Mouse (Mus musculus) cerebellum, adult 8-10 months (tissue): Measurements from ENCODE around the gene A730049H05Rik.

Experiments
- DNase-seq: peaks from one replicate; pipeline ENCODE4 v3.0.0; 2022

Gene A730049H05Rik

GRCm38 (mm10) chr6:92831106-92831505 lies 14.8 kb downstream of the A730049H05Rik start:
- no peak for DNase-seq

- DNase-seq, result no peak
Measured at GRCm38 (mm10) chr6:92842000-92842399, 25.7 kb downstream of the A730049H05Rik start.

- no peak for DNase-seq
Measured at GRCm38 (mm10) chr6:92843474-92843873, 27.2 kb downstream of the A730049H05Rik start.

GRCm38 (mm10) chr6:92845898-92846297 lies 29.6 kb downstream of the A730049H05Rik start:
- no peak for DNase-seq

- DNase-seq, result no peak
Measured at GRCm38 (mm10) chr6:92846614-92847013, 30.3 kb downstream of the A730049H05Rik start.

- DNase-seq, result no peak
Measured at GRCm38 (mm10) chr6:92849208-92849607, 32.9 kb downstream of the A730049H05Rik start.

GRCm38 (mm10) chr6:92850250-92850649 lies 34.0 kb downstream of the A730049H05Rik start:
- peak; percentile 5 for DNase-seq

- no peak for DNase-seq
Measured at GRCm38 (mm10) chr6:92854873-92855272, 38.6 kb downstream of the A730049H05Rik start.

GRCm38 (mm10) chr6:92857761-92858160 lies 41.5 kb downstream of the A730049H05Rik start:
- DNase-seq, result no peak

- no peak for DNase-seq
Measured at GRCm38 (mm10) chr6:92858721-92859510, 42.6 kb downstream of the A730049H05Rik start.

GRCm38 (mm10) chr6:92860285-92860912 lies 44.1 kb downstream of the A730049H05Rik start:
- no peak for DNase-seq

GRCm38 (mm10) chr6:92862599-92862998 lies 46.3 kb downstream of the A730049H05Rik start:
- no peak for DNase-seq

- no peak for DNase-seq
Measured at GRCm38 (mm10) chr6:92869089-92869581, 52.9 kb downstream of the A730049H05Rik start, which contains the start of gene Gm15737. TSS of gene Gm15737 (plus strand) at chr6:92869357.

GRCm38 (mm10) chr6:92869582-92870219 lies 53.4 kb downstream of the A730049H05Rik start:
- DNase-seq, result no peak

- no peak for DNase-seq
Measured at GRCm38 (mm10) chr6:92871813-92872212, 55.5 kb downstream of the A730049H05Rik start.

- no peak for DNase-seq
Measured at GRCm38 (mm10) chr6:92872766-92873165, 56.5 kb downstream of the A730049H05Rik start.

- DNase-seq, result no peak
Measured at GRCm38 (mm10) chr6:92874854-92875253, 58.6 kb downstream of the A730049H05Rik start.

- DNase-seq, result no peak
Measured at GRCm38 (mm10) chr6:92875340-92875739, 59.1 kb downstream of the A730049H05Rik start.

- no peak for DNase-seq
Measured at GRCm38 (mm10) chr6:92876121-92876520, 59.8 kb downstream of the A730049H05Rik start.

GRCm38 (mm10) chr6:92877236-92877635 lies 61.0 kb downstream of the A730049H05Rik start:
- no peak for DNase-seq

GRCm38 (mm10) chr6:92878771-92879170 lies 62.5 kb downstream of the A730049H05Rik start:
- DNase-seq, result no peak

- no peak for DNase-seq
Measured at GRCm38 (mm10) chr6:92879700-92880265, 63.5 kb downstream of the A730049H05Rik start.

- no peak for DNase-seq
Measured at GRCm38 (mm10) chr6:92882446-92882845, 66.2 kb downstream of the A730049H05Rik start.
